Mouse (Mus musculus) thymus, adult 2 months (tissue): ENCODE results near the gene Lix1. TPM values are rescaled to one million over a fixed set of nuclear protein-coding genes. Genes with fewer than 3 reads are reported as not detected.

ENCODE experiments used
- DNase-seq: peaks from one replicate; pipeline ENCODE4 v3.0.0; 2021
- H3K27ac ChIP-seq: fragments of 200-500 bp; 2 replicates; pipeline ENCODE4 v1.5.1; 2012; ENCODE audit warnings: low read length, control low read depth; ENCODE audit not compliant: control insufficient read depth, insufficient read depth
- H3K27me3 ChIP-seq: fragments of 200-500 bp; 2 replicates; pipeline ENCODE4 v1.6.1; 2012; ENCODE audit warnings: mild to moderate bottlenecking, low read length, moderate library complexity, mixed read lengths; ENCODE audit not compliant: control insufficient read depth, insufficient read depth
- H3K36me3 ChIP-seq: fragments of 200-500 bp; 2 replicates; pipeline ENCODE4 v1.6.1; 2012; ENCODE audit warnings: mild to moderate bottlenecking, low read length, moderate library complexity; ENCODE audit not compliant: control insufficient read depth, insufficient read depth
- H3K4me1 ChIP-seq: fragments of 200-500 bp; replicated peaks from 2 replicates; pipeline ENCODE4 v1.6.1; 2012; ENCODE audit warnings: low read length; ENCODE audit not compliant: control insufficient read depth, insufficient read depth
- H3K4me3 ChIP-seq: fragments of 200-500 bp; 2 replicates; pipeline ENCODE4 v1.5.1; 2012; ENCODE audit warnings: mild to moderate bottlenecking, low read length, control low read depth, moderate library complexity; ENCODE audit not compliant: control insufficient read depth, insufficient read depth
- CTCF ChIP-seq: fragments of 200-500 bp; IDR thresholded peaks from 2 replicates; pipeline ENCODE4 v1.5.1; 2012; ENCODE audit warnings: mild to moderate bottlenecking, control low read depth, low read length, moderate library complexity, borderline replicate concordance; ENCODE audit not compliant: control insufficient read depth, poor library complexity, insufficient read depth; ENCODE audit errors: extremely low read depth
- POLR2A ChIP-seq: fragments of 200-500 bp; IDR thresholded peaks from 2 replicates; pipeline ENCODE4 v1.6.1; 2012; ENCODE audit warnings: mild to moderate bottlenecking, low read length, control low read depth, moderate library complexity; ENCODE audit not compliant: control insufficient read depth, poor library complexity, insufficient read depth; ENCODE audit errors: extremely low read depth
- WGBS: fragments of 180-500 bp; shearing (Covaris S2); methylation state at CpG from one replicate; pipeline ENCODE4 v1.1.7; 2018; 5-methylcytosine and 5-hydroxymethylcytosine counted together
- polyA plus RNA-seq: library from polyadenylated mRNA; depleted of rRNA; stranded (reverse); fragments of >200 nt; gene quantifications from 2 replicates; pipeline ENCODE4 v1.2.3, GENCODE M21; 2012; rRNA removed

Lix1 gene
- polyA plus RNA-seq, 1 experiment: 0.12 TPM

DNA sequence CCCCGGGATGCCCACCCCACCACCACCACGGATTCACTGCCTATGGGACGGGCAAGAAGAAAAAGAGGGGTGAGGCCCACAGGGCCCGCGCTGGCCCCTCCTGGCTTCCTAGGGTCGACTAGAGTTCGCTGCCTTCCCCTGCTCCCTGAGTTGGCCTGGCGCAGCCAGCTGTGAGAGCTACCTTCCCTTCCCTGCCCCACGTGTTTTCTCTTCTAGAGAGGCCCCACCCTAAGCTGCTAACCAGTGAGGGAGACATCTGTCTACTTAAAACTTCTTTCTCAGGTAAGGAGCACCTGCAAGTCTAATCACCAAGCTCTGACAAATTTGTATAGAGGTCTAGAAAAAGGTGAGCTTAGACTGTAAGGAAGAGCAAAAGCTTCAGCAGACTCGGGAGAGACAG, 104.2 kb downstream of the Lix1 start:
- no peak for DNase-seq
- 94% methylated on average over 10 of the region's 10 CpGs for WGBS
- no peak for TF ChIP-seq POLR2A
- no peak for TF ChIP-seq CTCF
- H3K27ac ChIP-seq: no peak overlapping the region
- H3K36me3 ChIP-seq: no peaks in the 10 kb centered on the region
- no peaks in the 10 kb centered on the region for H3K4me1 ChIP-seq
- no peaks in the 10 kb centered on the region for H3K27me3 ChIP-seq
- no peak overlapping the region for H3K4me3 ChIP-seq

Other genes with a start within 250 kb of the Lix1 start
- 7.4 and 10.2 TPM in 2 replicates for gene Riok2, start 28.4 kb upstream of the Lix1 start, polyA plus RNA-seq
- gene Lnpep, start 222.4 kb downstream of the Lix1 start, polyA plus RNA-seq: 18.9 and 19.4 TPM in 2 replicates